Mouse (Mus musculus): Measurements from ENCODE around the gene Dcaf1.

DNA sequence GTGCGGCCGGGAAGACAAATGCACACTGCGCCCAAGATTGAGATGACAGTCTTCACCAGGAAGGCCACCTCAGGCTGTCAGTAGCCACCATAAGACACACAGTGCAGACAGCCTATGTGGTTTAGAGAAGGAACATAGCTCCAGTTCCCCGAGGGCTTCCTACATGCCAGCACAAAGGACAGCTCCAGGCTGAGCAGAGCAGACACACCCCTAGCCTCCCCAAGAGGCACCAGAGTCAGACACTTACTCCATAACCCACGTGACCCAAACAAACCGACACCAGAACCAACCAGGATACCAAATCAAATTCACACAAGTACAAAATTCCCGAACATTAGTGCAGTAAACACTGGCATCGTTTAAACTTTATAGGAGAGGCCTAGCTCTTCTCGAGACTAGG lies 67.6 kb downstream of the Dcaf1 start:
- TF ChIP-seq CTCF (IDR thresholded peaks at IDR 0.05; ENCODE audit: low read depth, low read length): no peak
- TF ChIP-seq POLR2A (IDR thresholded peaks at IDR 0.05; ENCODE audit: extremely low read depth, insufficient read depth, low read length): no peak
